Mouse (Mus musculus): ENCODE data around the gene Tspan32. TPM values are rescaled to one million over a fixed set of nuclear protein-coding genes. Genes with fewer than 3 reads are reported as not detected.
A peak's percentile ranks its signal among the peaks of the same experiment; 100 is the strongest.

Gene Tspan32
- polyA plus RNA-seq, 1 experiment, result 0.10 TPM

- no peak overlapping the region for H3K27ac ChIP-seq (ENCODE audit: control insufficient read depth, insufficient read depth, low read depth, low read length)
- no peak overlapping the region for H3K4me3 ChIP-seq (ENCODE audit: control insufficient read depth, low read depth, low read length)
- no peaks in the 10 kb centered on the region for H3K4me1 ChIP-seq (ENCODE audit: control insufficient read depth, insufficient read depth, low read length)
- H3K36me3 ChIP-seq (ENCODE audit: control insufficient read depth, insufficient read depth, low read length), result no peaks in the 10 kb centered on the region
- H3K27me3 ChIP-seq (ENCODE audit: control insufficient read depth, insufficient read depth, low read length), result no peaks in the 10 kb centered on the region
- TF ChIP-seq POLR2A (IDR thresholded peaks at IDR 0.05; ENCODE audit: control insufficient read depth, low read depth, low read length), result no peak
- TF ChIP-seq CTCF (IDR thresholded peaks at IDR 0.05; ENCODE audit: control insufficient read depth, insufficient read depth, insufficient replicate concordance, low read depth, low read length), result no peak
Observed at GRCm38 (mm10) chr7:142997403-142998150, 7.3 kb upstream of the Tspan32 start.

GRCm38 (mm10) chr7:143002679-143003078, 2.2 kb upstream of the Tspan32 start:
- TF ChIP-seq POLR2A (IDR thresholded peaks at IDR 0.05; ENCODE audit: control insufficient read depth, low read depth, low read length), result no peak
- TF ChIP-seq CTCF (IDR thresholded peaks at IDR 0.05; ENCODE audit: control insufficient read depth, insufficient read depth, insufficient replicate concordance, low read depth, low read length), result peak; percentile 27; the same call in 1 of the 2 replicates
- Histone ChIP-seq H3K4me3 (ENCODE audit: control insufficient read depth, low read depth, low read length) (no peak overlapping the region), H3K27me3 (ENCODE audit: control insufficient read depth, insufficient read depth, low read length) (no peaks in the 10 kb centered on the region), H3K27ac (ENCODE audit: control insufficient read depth, insufficient read depth, low read depth, low read length) (no peak overlapping the region), H3K36me3 (ENCODE audit: control insufficient read depth, insufficient read depth, low read length) (no peaks in the 10 kb centered on the region), H3K4me1 (ENCODE audit: control insufficient read depth, insufficient read depth, low read length) (peaks cover 3% of the 10 kb centered on the region)

DNA sequence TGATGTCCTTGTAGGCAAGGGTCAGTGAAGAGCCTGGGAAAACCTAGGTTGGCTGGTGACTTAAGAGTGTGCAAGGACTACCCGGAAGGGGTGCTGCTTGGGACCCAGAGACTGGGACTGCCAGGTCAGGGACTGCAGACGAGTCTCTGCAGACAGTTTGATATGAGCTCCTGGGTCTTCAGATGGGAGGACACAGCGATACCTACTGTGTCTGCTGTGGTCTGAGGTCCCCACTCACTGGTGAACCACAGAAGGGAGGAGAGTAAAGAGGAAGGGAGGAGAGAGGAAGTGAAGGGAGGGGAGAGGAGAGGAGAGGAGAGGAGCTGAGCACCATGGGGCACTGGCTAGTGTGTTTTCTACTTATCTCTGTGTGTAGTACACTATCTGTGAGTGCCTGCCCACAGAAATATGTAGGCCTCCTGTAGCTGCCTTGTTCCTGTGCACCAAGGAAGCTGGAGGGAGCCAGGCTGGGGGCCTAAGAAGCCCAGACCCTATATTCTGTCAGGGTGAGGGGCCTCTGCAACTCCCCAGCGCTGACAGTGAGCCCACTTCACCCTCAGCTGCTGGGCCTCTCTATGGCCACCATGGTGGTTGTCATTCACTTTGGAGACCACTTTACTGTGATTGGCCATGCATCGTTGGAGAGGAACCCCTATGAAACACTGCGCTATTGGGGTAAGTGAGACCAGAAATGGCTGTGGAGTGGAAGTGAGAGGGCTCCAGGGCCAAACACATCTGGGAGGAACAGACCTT, 674 bp downstream of the Tspan32 start:
- TF ChIP-seq POLR2A (IDR thresholded peaks at IDR 0.05; ENCODE audit: control insufficient read depth, low read depth, low read length), result no peak
- TF ChIP-seq CTCF (IDR thresholded peaks at IDR 0.05; ENCODE audit: control insufficient read depth, insufficient read depth, insufficient replicate concordance, low read depth, low read length), result no peak
- Histone ChIP-seq H3K36me3 (ENCODE audit: control insufficient read depth, insufficient read depth, low read length) (no peaks in the 10 kb centered on the region), H3K4me1 (ENCODE audit: control insufficient read depth, insufficient read depth, low read length) (peaks cover 10% of the 10 kb centered on the region), H3K4me3 (ENCODE audit: control insufficient read depth, low read depth, low read length) (no peak overlapping the region), H3K27me3 (ENCODE audit: control insufficient read depth, insufficient read depth, low read length) (no peaks in the 10 kb centered on the region), H3K27ac (ENCODE audit: control insufficient read depth, insufficient read depth, low read depth, low read length) (no peak overlapping the region)

DNA sequence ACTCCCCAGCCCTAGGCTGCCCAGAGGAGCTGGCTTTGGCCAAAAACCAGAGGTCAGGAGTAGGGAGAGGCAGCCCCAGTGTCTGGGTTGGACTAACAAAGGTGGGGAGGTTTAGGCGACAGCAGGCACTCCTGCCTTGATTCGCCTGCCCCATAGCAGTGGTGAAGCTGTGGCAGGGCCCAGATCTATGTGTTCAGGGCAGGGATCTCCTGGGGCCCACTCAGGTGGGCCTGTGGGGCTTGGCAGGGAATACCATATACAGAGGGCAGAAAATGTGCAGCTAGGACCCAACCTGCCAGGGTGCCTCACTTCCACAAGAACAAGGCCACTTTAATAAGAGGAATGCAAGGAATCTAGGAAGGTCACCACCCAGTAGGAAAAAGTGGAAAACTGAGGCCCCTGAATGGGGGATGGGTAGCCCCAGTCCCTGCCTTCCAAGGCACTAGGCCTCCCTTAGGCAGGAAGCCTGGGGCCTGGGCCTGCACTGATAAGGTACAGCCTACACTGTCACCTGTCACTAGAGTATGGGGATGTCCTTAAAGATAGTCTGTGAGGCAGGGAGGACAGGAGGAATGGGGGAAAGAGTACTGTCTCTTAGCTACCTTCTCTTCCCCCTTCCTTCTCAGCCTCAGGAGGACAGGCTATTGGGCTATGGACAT, 1.4 kb downstream of the Tspan32 start:
- Histone ChIP-seq H3K4me3 (ENCODE audit: control insufficient read depth, low read depth, low read length) (no peak overlapping the region), H3K4me1 (ENCODE audit: control insufficient read depth, insufficient read depth, low read length) (peaks cover 10% of the 10 kb centered on the region), H3K27me3 (ENCODE audit: control insufficient read depth, insufficient read depth, low read length) (no peaks in the 10 kb centered on the region), H3K27ac (ENCODE audit: control insufficient read depth, insufficient read depth, low read depth, low read length) (no peak overlapping the region), H3K36me3 (ENCODE audit: control insufficient read depth, insufficient read depth, low read length) (no peaks in the 10 kb centered on the region)
- TF ChIP-seq CTCF (IDR thresholded peaks at IDR 0.05; ENCODE audit: control insufficient read depth, insufficient read depth, insufficient replicate concordance, low read depth, low read length), result no peak
- TF ChIP-seq POLR2A (IDR thresholded peaks at IDR 0.05; ENCODE audit: control insufficient read depth, low read depth, low read length), result no peak

GRCm38 (mm10) chr7:143006756-143007598, 2.1 kb downstream of the Tspan32 start:
- TF ChIP-seq POLR2A (IDR thresholded peaks at IDR 0.05; ENCODE audit: control insufficient read depth, low read depth, low read length), result no peak
- no peak for TF ChIP-seq CTCF (IDR thresholded peaks at IDR 0.05; ENCODE audit: control insufficient read depth, insufficient read depth, insufficient replicate concordance, low read depth, low read length)
- H3K36me3 ChIP-seq (ENCODE audit: control insufficient read depth, insufficient read depth, low read length), result no peaks in the 10 kb centered on the region
- peaks cover 10% of the 10 kb centered on the region for H3K4me1 ChIP-seq (ENCODE audit: control insufficient read depth, insufficient read depth, low read length)
- no peaks in the 10 kb centered on the region for H3K27me3 ChIP-seq (ENCODE audit: control insufficient read depth, insufficient read depth, low read length)
- H3K4me3 ChIP-seq (ENCODE audit: control insufficient read depth, low read depth, low read length), result no peak overlapping the region
- no peak overlapping the region for H3K27ac ChIP-seq (ENCODE audit: control insufficient read depth, insufficient read depth, low read depth, low read length)

GRCm38 (mm10) chr7:143007599-143008369, 2.9 kb downstream of the Tspan32 start:
- Histone ChIP-seq H3K36me3 (ENCODE audit: control insufficient read depth, insufficient read depth, low read length) (no peaks in the 10 kb centered on the region), H3K4me3 (ENCODE audit: control insufficient read depth, low read depth, low read length) (no peak overlapping the region), H3K27ac (ENCODE audit: control insufficient read depth, insufficient read depth, low read depth, low read length) (no peak overlapping the region; the same call in 1 of the 2 replicates), H3K27me3 (ENCODE audit: control insufficient read depth, insufficient read depth, low read length) (no peaks in the 10 kb centered on the region), H3K4me1 (ENCODE audit: control insufficient read depth, insufficient read depth, low read length) (peaks cover 10% of the 10 kb centered on the region)
- TF ChIP-seq POLR2A (IDR thresholded peaks at IDR 0.05; ENCODE audit: control insufficient read depth, low read depth, low read length) (no peak), CTCF (IDR thresholded peaks at IDR 0.05; ENCODE audit: control insufficient read depth, insufficient read depth, insufficient replicate concordance, low read depth, low read length) (peak; percentile 87; the same call in 1 of the 2 replicates)

Measured in testis, adult 2 months (tissue).